Mouse (Mus musculus) central nervous system, embryonic 11.5 days (tissue): Measurements from ENCODE around the gene Akap4. TPM values are rescaled to one million over a fixed set of nuclear protein-coding genes. Genes with fewer than 3 reads are reported as not detected.

Experiments
- polyA plus RNA-seq: library from polyadenylated mRNA; depleted of rRNA; stranded (reverse); fragments of >200 nt; gene quantifications from 2 replicates; pipeline ENCODE4 v1.2.3, GENCODE M21; 2012; rRNA removed

Akap4 gene
- not detected in 2 replicates for polyA plus RNA-seq

DNA sequence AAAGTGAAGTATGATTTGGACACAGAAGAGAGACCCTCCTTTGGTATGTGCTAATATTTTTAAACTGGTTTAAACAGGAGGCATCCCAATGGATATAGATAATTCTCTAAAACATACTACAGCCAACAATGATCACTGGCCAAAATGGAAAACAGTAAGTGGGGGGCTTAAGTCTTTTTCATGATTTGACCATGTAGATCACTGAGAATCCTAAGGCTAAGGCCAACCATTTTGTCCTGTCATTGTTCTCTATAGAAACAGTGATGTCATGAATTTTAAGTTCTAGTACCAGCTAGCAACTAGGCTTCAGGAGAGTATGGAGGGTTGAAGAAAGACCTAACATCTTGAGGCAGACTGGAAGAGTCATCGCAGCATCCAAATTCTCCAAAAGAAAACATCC is at the start of gene Akap4:
Gene Akap4, plus strand, starts transcription at position 301 of the 400 bp plus-strand sequence.

DNA sequence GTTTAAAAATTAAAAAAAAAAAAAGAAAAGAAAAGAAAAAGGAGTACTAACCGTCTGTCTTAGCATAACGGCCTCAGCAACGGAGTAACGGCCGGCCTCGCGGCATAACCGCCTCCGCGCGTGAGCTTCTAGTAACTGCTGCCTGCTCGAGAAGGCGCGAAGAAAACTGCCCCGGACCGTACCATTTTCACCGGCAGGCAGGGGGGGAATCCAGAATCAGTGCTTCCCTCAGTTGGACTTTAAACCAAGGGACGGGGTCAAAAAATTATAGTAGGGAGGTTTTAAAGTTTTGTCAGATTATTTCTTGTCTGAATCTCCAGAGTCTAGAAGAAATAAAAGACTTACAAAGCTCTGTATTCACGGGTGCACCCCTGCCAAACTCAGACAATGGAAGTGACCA is 25.8 kb upstream of the Akap4 start, which contains the start of gene Ccnb3:
Gene Ccnb3, minus strand, starts transcription at position 101 of the 400 bp plus-strand sequence.

Other genes starting within 250 kb of the Akap4 start
- 0.01 and 0.09 TPM in 2 replicates for gene Ccnb3, start 25.9 kb upstream of the Akap4 start, polyA plus RNA-seq